Mouse (Mus musculus): ENCODE results near the gene Ttll13. TPM values are rescaled to one million over a fixed set of nuclear protein-coding genes. Genes with fewer than 3 reads are reported as not detected.

Gene Ttll13
- polyA plus RNA-seq, 1 experiment, result 0.62 TPM

- DNase-seq, result no peak
- TF ChIP-seq CTCF (IDR thresholded peaks at IDR 0.05; ENCODE audit: borderline replicate concordance, control insufficient read depth, extremely low read depth, insufficient read depth, low read length, poor library complexity) (no peak), POLR2A (IDR thresholded peaks at IDR 0.05; ENCODE audit: control insufficient read depth, extremely low read depth, insufficient read depth, low read length, poor library complexity) (no peak)
- Histone ChIP-seq H3K4me1 (replicated peaks; ENCODE audit: control insufficient read depth, insufficient read depth, low read length) (peaks cover 53% of the 10 kb centered on the region), H3K27me3 (ENCODE audit: control insufficient read depth, insufficient read depth, low read length) (no peaks in the 10 kb centered on the region), H3K27ac (ENCODE audit: control insufficient read depth, insufficient read depth, low read length) (no peak overlapping the region), H3K36me3 (ENCODE audit: control insufficient read depth, insufficient read depth, low read length) (peaks cover 10% of the 10 kb centered on the region; the same call in 1 of the 2 replicates), H3K4me3 (ENCODE audit: control insufficient read depth, insufficient read depth, low read length) (no peak overlapping the region)
- WGBS, result 92% methylated on average over 4 of the region's 4 CpGs
Measured at GRCm38 (mm10) chr7:80210982-80211381, 35.2 kb upstream of the Ttll13 start.

DNA sequence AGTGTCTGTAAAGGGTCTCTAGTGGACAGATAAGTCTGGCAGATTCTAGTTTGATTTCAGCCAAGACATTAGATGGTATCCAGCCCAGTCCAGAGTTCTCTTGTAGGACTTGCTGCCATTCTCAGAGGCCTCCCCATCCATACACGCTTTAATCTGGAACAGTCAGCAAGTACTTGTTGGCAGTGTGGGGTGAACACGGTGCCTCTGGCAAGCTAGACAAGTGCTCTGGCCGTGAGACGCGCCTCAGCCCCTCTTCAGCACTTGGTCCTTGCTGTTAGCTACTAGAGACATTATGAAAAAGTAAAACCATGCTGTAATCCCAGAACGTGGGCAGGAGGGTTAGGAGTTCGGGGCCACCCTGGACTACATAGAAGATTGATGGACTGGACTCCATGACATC is 32.6 kb upstream of the Ttll13 start:
- peaks cover 30% of the 10 kb centered on the region for H3K36me3 ChIP-seq (ENCODE audit: control insufficient read depth, insufficient read depth, low read length)
- H3K4me1 ChIP-seq (replicated peaks; ENCODE audit: control insufficient read depth, insufficient read depth, low read length), result peaks cover 27% of the 10 kb centered on the region
- DNase-seq, result no peak
- no peak overlapping the region for H3K27ac ChIP-seq (ENCODE audit: control insufficient read depth, insufficient read depth, low read length)
- no peak for TF ChIP-seq CTCF (IDR thresholded peaks at IDR 0.05; ENCODE audit: borderline replicate concordance, control insufficient read depth, extremely low read depth, insufficient read depth, low read length, poor library complexity)
- TF ChIP-seq POLR2A (IDR thresholded peaks at IDR 0.05; ENCODE audit: control insufficient read depth, extremely low read depth, insufficient read depth, low read length, poor library complexity), result no peak
- no peaks in the 10 kb centered on the region for H3K27me3 ChIP-seq (ENCODE audit: control insufficient read depth, insufficient read depth, low read length)
- no peak overlapping the region for H3K4me3 ChIP-seq (ENCODE audit: control insufficient read depth, insufficient read depth, low read length)
- 96% methylated on average over 7 of the region's 7 CpGs for WGBS

DNA sequence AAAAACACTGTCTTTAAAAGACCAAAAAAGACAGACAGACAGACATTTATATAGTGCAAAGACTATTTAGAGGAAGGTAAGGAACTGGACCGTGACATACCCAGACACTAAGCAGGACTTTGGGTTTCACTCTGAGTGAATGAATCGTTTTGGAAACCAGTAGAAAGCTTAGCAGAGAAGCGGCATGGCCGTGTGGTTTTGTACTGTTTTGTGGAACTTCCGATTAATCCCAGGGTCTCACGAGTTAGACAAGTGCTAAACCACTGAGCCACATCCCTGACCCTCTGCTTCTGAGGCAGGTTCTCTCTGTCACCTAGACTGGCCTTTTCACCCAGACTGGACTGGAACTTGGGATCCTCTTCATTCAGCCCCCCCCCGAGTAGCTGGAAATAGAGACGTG is 31.7 kb upstream of the Ttll13 start:
- Histone ChIP-seq H3K27ac (ENCODE audit: control insufficient read depth, insufficient read depth, low read length) (no peak overlapping the region), H3K27me3 (ENCODE audit: control insufficient read depth, insufficient read depth, low read length) (no peaks in the 10 kb centered on the region), H3K4me3 (ENCODE audit: control insufficient read depth, insufficient read depth, low read length) (no peak overlapping the region), H3K4me1 (replicated peaks; ENCODE audit: control insufficient read depth, insufficient read depth, low read length) (peaks cover 18% of the 10 kb centered on the region), H3K36me3 (ENCODE audit: control insufficient read depth, insufficient read depth, low read length) (peaks cover 39% of the 10 kb centered on the region)
- no peak for DNase-seq
- WGBS, result 89% methylated on average over 8 of the region's 8 CpGs
- TF ChIP-seq CTCF (IDR thresholded peaks at IDR 0.05; ENCODE audit: borderline replicate concordance, control insufficient read depth, extremely low read depth, insufficient read depth, low read length, poor library complexity) (no peak), POLR2A (IDR thresholded peaks at IDR 0.05; ENCODE audit: control insufficient read depth, extremely low read depth, insufficient read depth, low read length, poor library complexity) (no peak)

- TF ChIP-seq POLR2A (IDR thresholded peaks at IDR 0.05; ENCODE audit: control insufficient read depth, extremely low read depth, insufficient read depth, low read length, poor library complexity) (no peak), CTCF (IDR thresholded peaks at IDR 0.05; ENCODE audit: borderline replicate concordance, control insufficient read depth, extremely low read depth, insufficient read depth, low read length, poor library complexity) (peak; percentile 88)
- H3K36me3 ChIP-seq (ENCODE audit: control insufficient read depth, insufficient read depth, low read length), result peaks cover 48% of the 10 kb centered on the region
- WGBS, result 22% methylated on average over 4 of the region's 4 CpGs
- no peak overlapping the region for H3K4me3 ChIP-seq (ENCODE audit: control insufficient read depth, insufficient read depth, low read length)
- H3K27ac ChIP-seq (ENCODE audit: control insufficient read depth, insufficient read depth, low read length), result no peak overlapping the region
- peaks cover 11% of the 10 kb centered on the region for H3K4me1 ChIP-seq (replicated peaks; ENCODE audit: control insufficient read depth, insufficient read depth, low read length)
- DNase-seq, result peak; percentile 86
- H3K27me3 ChIP-seq (ENCODE audit: control insufficient read depth, insufficient read depth, low read length), result no peaks in the 10 kb centered on the region
Measured at GRCm38 (mm10) chr7:80215398-80215797, 30.8 kb upstream of the Ttll13 start.

- Histone ChIP-seq H3K27ac (ENCODE audit: control insufficient read depth, insufficient read depth, low read length) (no peak overlapping the region), H3K4me3 (ENCODE audit: control insufficient read depth, insufficient read depth, low read length) (no peak overlapping the region), H3K4me1 (replicated peaks; ENCODE audit: control insufficient read depth, insufficient read depth, low read length) (peaks cover 6% of the 10 kb centered on the region), H3K36me3 (ENCODE audit: control insufficient read depth, insufficient read depth, low read length) (peaks cover 58% of the 10 kb centered on the region), H3K27me3 (ENCODE audit: control insufficient read depth, insufficient read depth, low read length) (no peaks in the 10 kb centered on the region)
- no peak for DNase-seq
- TF ChIP-seq POLR2A (IDR thresholded peaks at IDR 0.05; ENCODE audit: control insufficient read depth, extremely low read depth, insufficient read depth, low read length, poor library complexity) (no peak), CTCF (IDR thresholded peaks at IDR 0.05; ENCODE audit: borderline replicate concordance, control insufficient read depth, extremely low read depth, insufficient read depth, low read length, poor library complexity) (no peak)
- 95% methylated on average over 8 of the region's 8 CpGs for WGBS
Measured at GRCm38 (mm10) chr7:80216566-80216965, 29.6 kb upstream of the Ttll13 start.

DNA sequence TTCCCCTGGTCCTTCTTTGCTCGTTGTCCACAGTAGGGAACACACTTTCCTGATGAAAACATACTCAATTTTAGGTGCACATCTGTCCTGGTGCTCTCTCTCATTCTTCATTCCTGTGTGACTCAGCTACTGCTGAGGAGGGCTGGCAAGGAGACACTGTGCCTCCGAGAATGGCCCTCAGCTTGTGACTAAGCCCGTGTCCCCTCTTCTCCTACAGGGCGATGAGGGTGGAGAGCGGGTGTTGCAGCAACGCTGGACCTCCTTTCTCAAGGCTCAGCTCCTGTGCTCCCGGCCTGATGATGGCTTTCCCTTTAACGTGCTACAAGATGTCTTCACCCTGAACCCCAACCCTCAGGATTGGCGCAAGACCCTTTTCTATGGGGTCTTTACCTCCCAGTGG is 27.5 kb upstream of the Ttll13 start:
- H3K4me1 ChIP-seq (replicated peaks; ENCODE audit: control insufficient read depth, insufficient read depth, low read length), result no peaks in the 10 kb centered on the region; the same call in 1 of the 2 replicates
- H3K4me3 ChIP-seq (ENCODE audit: control insufficient read depth, insufficient read depth, low read length), result no peak overlapping the region
- peaks cover 62% of the 10 kb centered on the region for H3K36me3 ChIP-seq (ENCODE audit: control insufficient read depth, insufficient read depth, low read length)
- no peaks in the 10 kb centered on the region for H3K27me3 ChIP-seq (ENCODE audit: control insufficient read depth, insufficient read depth, low read length)
- TF ChIP-seq CTCF (IDR thresholded peaks at IDR 0.05; ENCODE audit: borderline replicate concordance, control insufficient read depth, extremely low read depth, insufficient read depth, low read length, poor library complexity), result no peak
- no peak for TF ChIP-seq POLR2A (IDR thresholded peaks at IDR 0.05; ENCODE audit: control insufficient read depth, extremely low read depth, insufficient read depth, low read length, poor library complexity)
- DNase-seq, result no peak
- no peak overlapping the region for H3K27ac ChIP-seq (ENCODE audit: control insufficient read depth, insufficient read depth, low read length)
- 100% methylated on average over 9 of the region's 9 CpGs for WGBS

DNA sequence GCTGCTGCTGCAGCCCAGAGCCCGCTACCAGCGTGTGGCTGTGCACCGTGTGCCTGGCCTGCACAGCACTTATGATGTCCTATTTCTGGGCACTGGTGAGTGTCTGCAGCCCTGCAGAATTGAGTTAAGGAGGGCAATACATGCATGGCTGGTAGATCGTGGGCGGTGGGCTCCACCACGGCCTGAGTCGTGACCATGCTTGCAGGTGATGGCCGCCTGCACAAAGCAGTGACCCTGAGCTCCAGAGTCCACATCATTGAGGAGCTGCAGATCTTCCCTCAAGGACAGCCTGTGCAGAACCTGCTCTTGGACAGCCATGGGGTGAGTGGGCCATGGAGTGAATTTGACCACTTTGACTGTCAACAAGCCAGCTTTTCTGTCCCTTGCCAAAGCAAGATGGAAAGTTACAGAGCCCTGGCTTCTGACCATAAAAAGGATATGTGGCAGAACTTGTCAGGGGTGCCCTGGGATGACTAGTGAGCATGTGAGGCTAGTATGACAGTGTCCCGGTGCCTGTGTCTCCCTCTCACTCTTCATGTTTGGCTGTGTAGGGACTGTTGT is 25.9 kb upstream of the Ttll13 start:
- WGBS, result 98% methylated on average over 9 of the region's 9 CpGs
- H3K4me3 ChIP-seq (ENCODE audit: control insufficient read depth, insufficient read depth, low read length), result no peak overlapping the region
- no peak overlapping the region for H3K27ac ChIP-seq (ENCODE audit: control insufficient read depth, insufficient read depth, low read length)
- TF ChIP-seq POLR2A (IDR thresholded peaks at IDR 0.05; ENCODE audit: control insufficient read depth, extremely low read depth, insufficient read depth, low read length, poor library complexity) (no peak), CTCF (IDR thresholded peaks at IDR 0.05; ENCODE audit: borderline replicate concordance, control insufficient read depth, extremely low read depth, insufficient read depth, low read length, poor library complexity) (no peak)
- DNase-seq, result no peak
- H3K4me1 ChIP-seq (replicated peaks; ENCODE audit: control insufficient read depth, insufficient read depth, low read length), result no peaks in the 10 kb centered on the region; the same call in 1 of the 2 replicates
- no peaks in the 10 kb centered on the region for H3K27me3 ChIP-seq (ENCODE audit: control insufficient read depth, insufficient read depth, low read length)
- peaks cover 71% of the 10 kb centered on the region for H3K36me3 ChIP-seq (ENCODE audit: control insufficient read depth, insufficient read depth, low read length)

Measured in thymus, adult 2 months (tissue).